Mouse (Mus musculus) forebrain, postnatal 0 days (tissue): ENCODE data around the gene Msh5. TPM values are rescaled to one million over a fixed set of nuclear protein-coding genes. Genes with fewer than 3 reads are reported as not detected.

Experiments
- ATAC-seq: fragments of 200-750 bp; cut with Nextera tagmentation; 2 replicates; pipeline ENCODE4 v1.8.0; 2017; ENCODE audit warnings: mild to moderate bottlenecking, moderate library complexity
- DNase-seq: peaks from one replicate; pipeline ENCODE4 v3.0.0-alpha.2; 2015
- H3K27ac ChIP-seq: fragments of 300-500 bp; sonication (generic); 2 replicates; pipeline ENCODE4 v1.5.1; 2014; ENCODE audit warnings: low read depth, mild to moderate bottlenecking, antibody characterized with exemption, low read length, moderate library complexity, mixed read lengths
- H3K27me3 ChIP-seq: fragments of 300-500 bp; sonication (generic); 2 replicates; pipeline ENCODE4 v1.6.1; 2014; ENCODE audit warnings: mild to moderate bottlenecking, low read length, mixed read lengths; ENCODE audit not compliant: insufficient read depth
- H3K36me3 ChIP-seq: fragments of 300-500 bp; sonication (generic); 2 replicates; pipeline ENCODE4 v1.6.1; 2014; ENCODE audit warnings: mild to moderate bottlenecking, moderate library complexity; ENCODE audit not compliant: insufficient read depth
- H3K4me1 ChIP-seq: fragments of 300-500 bp; sonication (generic); 2 replicates; pipeline ENCODE4 v1.6.1; 2014; ENCODE audit warnings: antibody characterized with exemption; ENCODE audit not compliant: insufficient read depth
- H3K4me2 ChIP-seq: fragments of 300-500 bp; sonication (generic); 2 replicates; pipeline ENCODE4 v1.6.1; 2014; ENCODE audit warnings: low read depth, mild to moderate bottlenecking, moderate library complexity
- H3K4me3 ChIP-seq: fragments of 300-500 bp; sonication (generic); 2 replicates; pipeline ENCODE4 v1.5.1; 2014; ENCODE audit warnings: low read depth, low read length, mixed read lengths
- H3K9ac ChIP-seq: fragments of 300-500 bp; sonication (generic); 2 replicates; pipeline ENCODE4 v1.6.1; 2014; ENCODE audit warnings: mild to moderate bottlenecking
- H3K9me3 ChIP-seq: fragments of 300-500 bp; sonication (generic); 2 replicates; pipeline ENCODE4 v1.6.1; 2016; ENCODE audit warnings: low read length
- CTCF ChIP-seq: sonication (generic); IDR thresholded peaks from 2 replicates; pipeline ENCODE4 v1.5.1; 2016; ENCODE audit warnings: antibody characterized with exemption, control low read depth, low read depth
- WGBS: fragments of 180-500 bp; shearing (Covaris S2); extraction: QIAGEN DNeasy Blood & Tissue Kit; methylation state at CpG from one replicate; pipeline ENCODE4 v1.1.7; 2014; 5-methylcytosine and 5-hydroxymethylcytosine counted together
- polyA plus RNA-seq: library from polyadenylated mRNA; unstranded; fragments of >200 nt; fragmentation: Nextera tagmentation; extraction: Ambion mirVana; gene quantifications from 2 replicates; pipeline ENCODE4 v1.2.1, GENCODE M21; 2015
- total RNA-seq: library from RNA; depleted of rRNA; stranded (reverse); fragments of >200 nt; gene quantifications from 2 replicates; pipeline ENCODE4 v1.2.3, GENCODE M21; 2014

Msh5 gene
- total and polyA plus RNA-seq, 2 experiments from 2014 or later: 1.1 to 1.3 TPM

DNA sequence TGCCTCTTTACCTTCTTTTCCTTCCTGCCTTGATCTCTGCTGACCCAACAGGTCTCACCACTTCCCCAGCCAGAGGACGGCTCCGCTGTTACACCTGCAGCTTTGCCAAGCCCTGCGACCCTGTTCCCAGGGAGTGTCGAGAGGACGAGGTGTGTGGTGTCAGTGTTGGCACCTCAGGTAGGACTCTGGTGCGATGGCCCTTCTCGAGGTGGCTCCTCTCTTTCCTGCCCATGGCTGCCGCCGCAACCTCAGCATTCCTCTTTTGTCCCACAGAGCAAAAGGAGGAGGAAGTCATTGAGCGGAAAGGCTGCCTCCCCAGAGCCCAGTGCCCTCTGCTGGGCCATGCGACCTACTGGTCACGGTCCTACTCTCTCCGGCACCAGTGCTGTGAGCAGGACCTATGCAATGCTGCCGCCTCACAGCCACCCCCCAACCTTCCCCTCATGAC lies 31.3 kb upstream of the Msh5 start, which contains the start of gene Ly6g6d:
Gene Ly6g6d (minus strand): TSS at position 280 of the 448 bp plus-strand sequence.
- ATAC-seq (peak; percentile 26; the same call in 1 of the 2 replicates), DNase-seq (no peak)
- TF ChIP-seq CTCF: peak; percentile 52
- no peaks in the 10 kb centered on the region for H3K36me3 ChIP-seq
- no peaks in the 10 kb centered on the region for H3K9me3 ChIP-seq
- H3K4me1 ChIP-seq: 0 out of 2 replicates have a peak, but pooled peaks cover 5% of the 10 kb centered on the region
- H3K27me3 ChIP-seq: no peaks in the 10 kb centered on the region
- H3K4me2 ChIP-seq: peak within 1 kb of the TSS; percentile 41
- H3K4me3 ChIP-seq: no peak within 1 kb of the TSS; the same call in 1 of the 2 replicates
- peak within 1 kb of the TSS; percentile 40; the same call in 1 of the 2 replicates for H3K9ac ChIP-seq
- 16% methylated on average over 14 of the region's 14 CpGs for WGBS
- H3K27ac ChIP-seq: peak within 1 kb of the TSS; percentile 57; the same call in 1 of the 2 replicates

DNA sequence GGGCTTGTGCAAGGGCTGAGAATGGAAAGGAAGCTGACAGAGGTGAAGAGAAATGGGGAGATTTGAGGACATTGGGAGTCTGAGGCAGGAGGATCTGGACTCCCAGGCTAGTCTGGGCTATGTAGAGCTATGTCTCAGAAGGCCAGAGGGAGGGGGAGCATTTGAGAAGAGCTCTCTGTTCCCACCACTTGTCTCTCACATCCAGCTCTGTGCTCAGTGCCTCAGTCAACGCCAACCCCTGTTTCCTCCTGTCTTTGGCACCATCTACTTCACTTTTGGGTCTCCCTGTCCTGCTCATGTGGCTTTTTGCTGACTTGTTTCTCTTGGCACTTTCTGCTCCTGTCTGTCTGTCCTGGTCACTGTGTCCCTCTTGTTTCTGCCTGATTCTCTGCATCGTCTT lies 30.7 kb upstream of the Msh5 start:
- DNase-seq (no peak), ATAC-seq (peak; percentile 51)
- Histone ChIP-seq H3K9ac (0 out of 2 replicates have a peak overlapping the region, but pooled peaks have one; percentile 40), H3K36me3 (no peaks in the 10 kb centered on the region), H3K27me3 (no peaks in the 10 kb centered on the region), H3K9me3 (no peaks in the 10 kb centered on the region), H3K4me1 (0 out of 2 replicates have a peak, but pooled peaks cover 5% of the 10 kb centered on the region), H3K27ac (0 out of 2 replicates have a peak overlapping the region, but pooled peaks have one; percentile 57), H3K4me2 (peak overlapping the region; percentile 41), H3K4me3 (no peak overlapping the region)
- 27% methylated on average over 2 of the region's 2 CpGs for WGBS
- no peak for TF ChIP-seq CTCF

DNA sequence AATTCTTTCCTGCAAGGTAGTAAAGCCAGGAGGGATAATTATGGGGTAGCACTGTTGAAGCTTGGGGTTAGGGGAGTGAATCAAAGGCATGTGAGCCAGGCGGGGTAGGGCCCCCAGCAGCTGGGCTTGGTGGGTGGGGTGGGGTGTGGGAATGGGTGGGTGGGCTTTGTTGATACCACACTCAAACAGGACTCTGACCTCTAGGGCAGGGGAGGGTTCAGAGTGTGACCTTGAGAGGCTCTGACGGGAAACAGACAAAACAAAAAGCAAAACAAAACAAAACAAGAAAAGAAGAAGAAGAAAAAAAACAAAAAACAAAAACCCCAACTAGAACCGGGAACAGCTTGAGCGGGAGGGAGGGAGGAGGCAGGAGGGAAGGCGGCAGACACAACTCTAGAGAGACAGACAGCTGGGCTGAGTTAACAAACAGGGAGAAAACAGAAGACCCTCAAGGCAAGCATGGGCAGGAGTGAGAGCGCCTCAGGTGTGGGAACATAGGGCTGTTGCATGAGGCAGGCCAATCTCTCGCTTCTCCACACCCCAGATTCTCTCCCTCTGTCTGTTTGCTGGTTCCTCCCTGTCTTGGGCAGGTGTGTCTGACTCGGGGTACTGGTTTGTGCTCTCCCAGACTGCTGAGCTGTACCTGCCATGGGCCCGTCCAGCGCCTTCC lies 30.1 kb upstream of the Msh5 start, which contains the start of gene Ly6g6e:
Gene Ly6g6e (plus strand): TSS at position 396 of the 670 bp plus-strand sequence.
- Histone ChIP-seq H3K4me2 (peak within 1 kb of the TSS; percentile 41), H3K9ac (peak within 1 kb of the TSS; percentile 40; the same call in 1 of the 2 replicates), H3K9me3 (no peaks in the 10 kb centered on the region), H3K27me3 (no peaks in the 10 kb centered on the region), H3K4me3 (no peak within 1 kb of the TSS; the same call in 1 of the 2 replicates), H3K4me1 (0 out of 2 replicates have a peak, but pooled peaks cover 5% of the 10 kb centered on the region), H3K36me3 (no peaks in the 10 kb centered on the region), H3K27ac (peak within 1 kb of the TSS; percentile 57; the same call in 1 of the 2 replicates)
- ATAC-seq (peak; percentile 53), DNase-seq (peak; percentile 53)
- TF ChIP-seq CTCF: no peak
- WGBS: 29% methylated on average over 10 of the region's 10 CpGs

DNA sequence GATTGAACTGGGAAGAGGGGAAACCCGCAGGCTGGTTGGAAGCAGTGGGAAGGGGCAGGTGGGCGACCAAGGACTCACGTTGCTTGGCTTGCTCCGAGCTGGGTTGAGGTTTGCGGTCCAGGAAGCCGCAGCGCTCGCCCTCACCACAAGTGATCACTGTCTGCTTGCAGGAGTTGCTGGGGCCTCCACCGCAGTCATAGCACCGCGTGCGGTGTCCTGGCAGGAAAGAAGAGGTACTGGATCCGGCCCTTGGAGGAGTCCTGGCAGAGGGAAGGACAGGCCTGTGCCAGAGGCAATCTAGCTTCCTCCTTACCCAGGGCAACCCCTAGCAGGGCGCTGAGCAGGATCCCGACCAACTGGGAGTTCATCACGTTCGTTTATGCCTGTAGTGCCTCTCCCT lies 27.6 kb upstream of the Msh5 start:
- H3K4me3 ChIP-seq: no peak overlapping the region
- 0 out of 2 replicates have a peak, but pooled peaks cover 5% of the 10 kb centered on the region for H3K4me1 ChIP-seq
- TF ChIP-seq CTCF: no peak
- H3K27me3 ChIP-seq: no peaks in the 10 kb centered on the region
- H3K9me3 ChIP-seq: no peaks in the 10 kb centered on the region
- no peak overlapping the region for H3K27ac ChIP-seq
- H3K9ac ChIP-seq: no peak overlapping the region
- H3K4me2 ChIP-seq: no peak overlapping the region
- no peaks in the 10 kb centered on the region for H3K36me3 ChIP-seq
- DNase-seq (no peak), ATAC-seq (no peak)
- 48% methylated on average over 14 of the region's 17 CpGs for WGBS

- H3K36me3 ChIP-seq: no peaks in the 10 kb centered on the region
- WGBS: 86% methylated on average over 9 of the region's 9 CpGs
- no peaks in the 10 kb centered on the region for H3K27me3 ChIP-seq
- no peak for TF ChIP-seq CTCF
- ATAC-seq (no peak), DNase-seq (no peak)
- no peaks in the 10 kb centered on the region for H3K9me3 ChIP-seq
- H3K4me1 ChIP-seq: no peaks in the 10 kb centered on the region
- H3K9ac ChIP-seq: no peak overlapping the region
- no peak overlapping the region for H3K4me2 ChIP-seq
- H3K4me3 ChIP-seq: no peak overlapping the region
- H3K27ac ChIP-seq: no peak overlapping the region
These were observed 24.9 kb upstream of the Msh5 start for GRCm38 (mm10) chr17:35071454-35071853.

DNA sequence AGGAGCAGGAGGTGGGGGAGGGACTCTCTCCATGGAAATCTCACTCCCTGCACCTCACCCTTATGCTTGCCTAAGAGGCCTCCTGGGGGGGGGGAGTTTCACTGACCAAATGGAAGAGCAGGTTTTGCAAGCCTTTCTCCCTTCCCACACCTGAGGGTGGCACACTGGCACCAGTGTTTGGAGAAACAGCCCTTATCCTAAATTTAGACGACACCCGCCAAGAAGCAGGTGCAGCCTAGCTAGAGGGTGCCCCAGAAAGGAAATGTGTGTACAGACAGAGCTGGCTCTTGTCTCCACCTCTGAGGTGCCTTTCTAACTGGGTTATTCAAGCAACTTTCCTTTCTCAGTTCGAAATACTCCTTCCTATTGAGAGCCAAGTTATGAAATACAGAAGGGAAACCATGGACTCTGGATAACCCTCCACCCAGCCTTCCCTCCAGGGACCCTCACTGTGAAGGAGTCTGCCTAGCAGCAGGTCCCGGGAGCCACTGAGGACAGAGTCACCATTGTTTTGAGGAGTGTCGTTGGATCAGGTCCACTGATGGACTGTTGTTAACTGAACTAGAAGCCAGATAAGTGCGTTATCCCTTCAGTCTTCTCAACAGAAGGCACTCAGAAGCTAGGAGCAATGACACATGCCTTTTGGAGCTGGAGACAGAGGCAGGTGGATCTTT lies 24.1 kb upstream of the Msh5 start:
- Histone ChIP-seq H3K36me3 (no peaks in the 10 kb centered on the region), H3K27ac (no peak overlapping the region), H3K9me3 (no peaks in the 10 kb centered on the region), H3K27me3 (no peaks in the 10 kb centered on the region), H3K4me3 (no peak overlapping the region), H3K9ac (no peak overlapping the region), H3K4me1 (no peaks in the 10 kb centered on the region), H3K4me2 (no peak overlapping the region)
- 62% methylated on average over 6 of the region's 6 CpGs for WGBS
- ATAC-seq (no peak), DNase-seq (no peak)
- TF ChIP-seq CTCF: no peak
